Mouse (Mus musculus): ENCODE measurements around the gene Fam193b.

Fam193b gene

GRCm38 (mm10) chr13:55505810-55506209, 65.1 kb downstream of the Fam193b start:
- in situ Hi-C loops (cut with MboI; ENCODE audit: unreplicated experiment in 2 of 2), result no loop called here

DNA sequence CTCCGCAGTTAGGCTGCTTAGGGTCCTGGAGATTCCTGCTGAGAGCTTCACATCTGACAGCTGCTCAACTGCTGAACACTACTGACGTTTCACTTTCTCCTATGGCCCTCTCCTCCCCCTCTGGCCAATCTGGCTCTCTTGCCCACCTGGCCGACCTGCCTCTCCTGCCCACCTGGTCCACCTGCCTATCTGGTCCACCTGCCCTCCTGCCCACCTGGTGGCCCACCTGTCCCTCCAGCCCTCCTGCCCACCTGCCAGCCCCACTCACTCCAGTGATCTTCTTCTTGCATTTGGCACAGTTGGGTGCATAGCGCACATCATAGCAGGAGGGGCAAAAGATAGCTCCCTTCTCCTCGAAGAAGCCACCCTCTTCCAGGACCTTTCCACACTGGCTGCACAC, 66.5 kb downstream of the Fam193b start:
- in situ Hi-C loops (cut with MboI; ENCODE audit: unreplicated experiment in 2 of 2), result no loop called here

- in situ Hi-C loops (cut with MboI; ENCODE audit: unreplicated experiment in 2 of 2), result no loop called here
Measured at GRCm38 (mm10) chr13:55502405-55502804, 68.5 kb downstream of the Fam193b start.

DNA sequence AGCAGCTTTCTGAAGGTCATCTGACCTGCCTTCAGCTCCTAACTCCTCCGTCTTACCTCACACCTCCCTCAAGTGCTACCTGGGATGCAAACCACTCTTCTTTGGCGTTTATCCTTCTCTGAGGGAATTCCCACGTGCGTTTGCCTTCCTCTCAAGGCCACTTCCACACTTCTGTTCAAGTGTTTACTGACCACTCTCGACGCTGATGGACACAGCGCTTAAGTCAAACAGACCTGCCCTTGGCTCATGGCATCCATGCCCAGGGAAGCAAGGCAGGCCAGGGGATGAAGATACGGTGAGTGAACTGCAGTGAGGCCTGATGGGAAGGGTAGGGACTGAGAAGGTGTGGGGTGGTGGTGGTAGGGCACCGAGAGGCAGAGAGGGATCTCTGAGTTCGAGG, 70.3 kb downstream of the Fam193b start:
- in situ Hi-C loops (cut with MboI; ENCODE audit: unreplicated experiment in 2 of 2), result no loop called here

DNA sequence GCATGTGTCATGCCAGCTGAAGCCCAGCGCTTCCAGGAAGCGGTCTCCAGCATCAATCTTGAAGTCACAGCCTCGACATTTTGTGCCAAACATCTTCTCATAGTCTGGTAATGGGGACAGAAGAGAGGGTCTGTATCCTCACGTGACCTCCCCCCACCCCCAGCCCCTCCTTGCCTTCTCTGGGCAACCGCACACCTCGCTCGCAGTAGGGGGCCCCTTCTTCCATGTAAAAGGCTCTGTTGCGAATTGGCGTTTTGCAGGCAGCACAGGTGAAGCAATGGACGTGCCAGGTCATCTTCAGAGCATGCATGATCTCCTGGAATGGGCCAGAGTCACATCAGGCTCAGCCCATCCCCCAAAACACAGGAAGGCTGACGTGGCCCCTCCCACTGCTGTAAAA, 72.0 kb downstream of the Fam193b start:
- in situ Hi-C loops (cut with MboI; ENCODE audit: unreplicated experiment in 2 of 2), result no loop called here

GRCm38 (mm10) chr13:55496661-55497060, 74.3 kb downstream of the Fam193b start:
- in situ Hi-C loops (cut with MboI; ENCODE audit: unreplicated experiment in 2 of 2), result no loop called here

DNA sequence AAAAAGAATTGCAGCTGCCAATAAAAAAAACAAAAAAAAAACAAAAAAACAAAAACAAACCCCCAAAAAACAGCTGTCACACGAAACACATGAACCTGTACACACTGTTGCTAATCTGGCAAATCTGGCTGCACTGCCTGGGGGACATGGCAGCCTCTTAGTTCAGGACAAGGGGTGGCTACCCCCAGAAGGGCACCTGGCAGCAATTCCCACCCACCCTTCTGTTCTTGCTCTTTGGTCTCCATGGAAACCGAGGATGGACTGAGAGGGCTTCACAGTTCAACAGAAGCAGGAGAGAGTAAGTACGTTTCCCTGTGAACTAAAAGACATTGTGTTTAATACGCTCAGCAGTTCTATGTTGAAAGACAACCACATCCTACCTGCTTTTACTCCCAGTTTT, 75.2 kb downstream of the Fam193b start:
- in situ Hi-C loops (cut with MboI; ENCODE audit: unreplicated experiment in 2 of 2), result no loop called here

- in situ Hi-C loops (cut with MboI; ENCODE audit: unreplicated experiment in 2 of 2), result no loop called here
Measured at GRCm38 (mm10) chr13:55494883-55495621, 75.9 kb downstream of the Fam193b start.

DNA sequence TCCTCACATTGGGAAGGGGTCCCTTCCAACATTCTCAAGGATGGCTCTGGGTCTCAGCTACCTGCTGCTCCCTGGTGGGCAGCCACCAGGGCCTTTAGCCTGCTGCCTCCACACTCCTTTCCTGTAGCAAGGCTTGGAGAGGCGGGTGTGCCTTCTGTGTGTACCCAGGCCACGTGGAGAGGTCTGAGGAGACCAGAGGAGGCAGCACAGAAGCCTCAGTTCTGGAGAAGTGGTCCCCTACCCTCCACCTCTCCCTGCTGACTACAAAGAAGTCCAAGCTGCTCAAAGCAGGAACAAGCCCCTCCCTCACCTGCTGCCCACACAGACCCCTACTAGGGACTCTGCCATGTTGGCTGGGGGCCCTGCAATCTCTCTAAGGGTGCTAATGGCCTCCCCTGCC, 76.7 kb downstream of the Fam193b start:
- in situ Hi-C loops (cut with MboI; ENCODE audit: unreplicated experiment in 2 of 2), result no loop called here
